Mouse (Mus musculus): ENCODE measurements around the gene I0C0044D17Rik. TPM values are rescaled to one million over a fixed set of nuclear protein-coding genes. Genes with fewer than 3 reads are reported as not detected.
A peak's percentile ranks its signal among the peaks of the same experiment; 100 is the strongest.

Gene I0C0044D17Rik
- polyA plus RNA-seq, 1 experiment from 2014 or later: not detected

DNA sequence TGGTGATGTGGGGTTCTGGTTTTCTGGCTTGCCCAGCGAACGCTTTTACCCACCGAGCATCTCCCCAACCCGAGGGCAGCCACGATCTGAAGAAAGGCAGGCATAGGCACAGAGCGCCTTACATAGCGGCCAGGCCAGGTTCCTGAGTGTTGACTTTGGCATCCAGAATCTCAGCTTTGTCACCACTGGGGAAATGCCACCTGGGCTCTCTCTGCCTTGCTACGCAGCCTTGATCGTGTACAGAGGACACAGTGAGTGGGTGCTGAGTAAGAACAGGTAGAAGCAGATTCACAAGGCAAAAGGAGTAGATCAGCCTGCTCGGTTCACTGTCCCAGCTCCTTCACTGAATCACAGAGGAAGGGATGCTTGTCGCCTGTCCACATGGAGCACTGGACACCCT lies 21.9 kb downstream of the I0C0044D17Rik start:
- Histone ChIP-seq H3K4me2 (ENCODE audit: low read depth, low read length) (no peak overlapping the region), H3K27me3 (ENCODE audit: control insufficient read depth, insufficient read depth, low read length) (no peaks in the 10 kb centered on the region), H3K36me3 (replicated peaks; ENCODE audit: control insufficient read depth, insufficient read depth, low read depth, low read length) (no peaks in the 10 kb centered on the region), H3K27ac (replicated peaks; ENCODE audit: low read depth, low read length) (no peak overlapping the region), H3K4me1 (ENCODE audit: control insufficient read depth, insufficient read depth, low read length) (peaks cover 8% of the 10 kb centered on the region; the same call in 1 of the 2 replicates), H3K9ac (replicated peaks; ENCODE audit: low read length) (no peak overlapping the region), H3K4me3 (ENCODE audit: low read depth, low read length) (no peak overlapping the region), H3K9me3 (replicated peaks; ENCODE audit: control insufficient read depth, low read length) (no peaks in the 10 kb centered on the region)
- ATAC-seq (replicated peaks; ENCODE audit: insufficient number of reproducible peaks, low FRiP score, low TSS enrichment, low read depth) (no peak), DNase-seq (ENCODE audit: low spot score) (no peak)
- 96% methylated on average over 11 of the region's 11 CpGs for whole genome bisulfite sequencing

DNA sequence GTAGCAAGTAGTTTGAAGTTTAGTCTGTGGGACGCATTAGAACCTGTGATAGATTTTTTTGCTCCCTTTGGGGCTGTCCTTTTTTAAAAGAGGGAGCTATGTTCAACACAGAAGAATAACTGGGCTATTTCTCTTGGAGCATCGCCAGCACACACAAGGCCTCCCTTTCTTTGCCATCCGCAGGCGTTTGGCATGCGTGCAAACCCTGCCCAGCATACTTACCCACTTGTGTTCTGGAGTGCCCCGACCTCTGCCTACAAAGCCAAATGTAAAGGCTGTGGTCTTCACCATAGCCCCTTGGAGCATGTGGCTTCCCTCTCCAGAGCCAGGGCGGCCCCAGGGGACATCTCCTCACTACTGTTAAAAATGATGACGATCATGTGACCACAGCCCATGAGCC lies 22.8 kb downstream of the I0C0044D17Rik start:
- no peak overlapping the region for H3K4me3 ChIP-seq (ENCODE audit: low read depth, low read length)
- no peak overlapping the region for H3K27ac ChIP-seq (replicated peaks; ENCODE audit: low read depth, low read length)
- no peaks in the 10 kb centered on the region for H3K9me3 ChIP-seq (replicated peaks; ENCODE audit: control insufficient read depth, low read length)
- no peak for DNase-seq (ENCODE audit: low spot score)
- ATAC-seq (replicated peaks; ENCODE audit: insufficient number of reproducible peaks, low FRiP score, low TSS enrichment, low read depth): no peak
- no peak overlapping the region for H3K9ac ChIP-seq (replicated peaks; ENCODE audit: low read length)
- H3K36me3 ChIP-seq (replicated peaks; ENCODE audit: control insufficient read depth, insufficient read depth, low read depth, low read length): no peaks in the 10 kb centered on the region
- peaks cover 8% of the 10 kb centered on the region; the same call in 1 of the 2 replicates for H3K4me1 ChIP-seq (ENCODE audit: control insufficient read depth, insufficient read depth, low read length)
- H3K27me3 ChIP-seq (ENCODE audit: control insufficient read depth, insufficient read depth, low read length): no peaks in the 10 kb centered on the region
- H3K4me2 ChIP-seq (ENCODE audit: low read depth, low read length): no peak overlapping the region
- WGBS: 82% methylated on average over 8 of the region's 8 CpGs

GRCm38 (mm10) chr4:98796591-98797341 lies 26.9 kb downstream of the I0C0044D17Rik start:
- Histone ChIP-seq H3K9ac (replicated peaks; ENCODE audit: low read length) (no peak overlapping the region), H3K4me2 (ENCODE audit: low read depth, low read length) (no peak overlapping the region), H3K4me3 (ENCODE audit: low read depth, low read length) (no peak overlapping the region), H3K9me3 (replicated peaks; ENCODE audit: control insufficient read depth, low read length) (no peaks in the 10 kb centered on the region), H3K36me3 (replicated peaks; ENCODE audit: control insufficient read depth, insufficient read depth, low read depth, low read length) (no peaks in the 10 kb centered on the region), H3K27ac (replicated peaks; ENCODE audit: low read depth, low read length) (no peak overlapping the region), H3K27me3 (ENCODE audit: control insufficient read depth, insufficient read depth, low read length) (no peaks in the 10 kb centered on the region), H3K4me1 (ENCODE audit: control insufficient read depth, insufficient read depth, low read length) (0 out of 2 replicates have a peak, but pooled peaks cover 4% of the 10 kb centered on the region)
- DNase-seq (ENCODE audit: low spot score) (no peak), ATAC-seq (replicated peaks; ENCODE audit: insufficient number of reproducible peaks, low FRiP score, low TSS enrichment, low read depth) (no peak)
- WGBS: 68% methylated on average over 11 of the region's 11 CpGs

GRCm38 (mm10) chr4:98795241-98795640 lies 28.4 kb downstream of the I0C0044D17Rik start:
- no peak overlapping the region for H3K27ac ChIP-seq (replicated peaks; ENCODE audit: low read depth, low read length)
- WGBS: 84% methylated on average over 2 of the region's 2 CpGs
- no peak overlapping the region for H3K9ac ChIP-seq (replicated peaks; ENCODE audit: low read length)
- H3K4me2 ChIP-seq (ENCODE audit: low read depth, low read length): no peak overlapping the region
- DNase-seq (ENCODE audit: low spot score): no peak
- no peaks in the 10 kb centered on the region for H3K27me3 ChIP-seq (ENCODE audit: control insufficient read depth, insufficient read depth, low read length)
- no peaks in the 10 kb centered on the region for H3K4me1 ChIP-seq (ENCODE audit: control insufficient read depth, insufficient read depth, low read length)
- ATAC-seq (replicated peaks; ENCODE audit: insufficient number of reproducible peaks, low FRiP score, low TSS enrichment, low read depth): no peak
- H3K36me3 ChIP-seq (replicated peaks; ENCODE audit: control insufficient read depth, insufficient read depth, low read depth, low read length): no peaks in the 10 kb centered on the region
- H3K9me3 ChIP-seq (replicated peaks; ENCODE audit: control insufficient read depth, low read length): no peaks in the 10 kb centered on the region
- no peak overlapping the region for H3K4me3 ChIP-seq (ENCODE audit: low read depth, low read length)

DNA sequence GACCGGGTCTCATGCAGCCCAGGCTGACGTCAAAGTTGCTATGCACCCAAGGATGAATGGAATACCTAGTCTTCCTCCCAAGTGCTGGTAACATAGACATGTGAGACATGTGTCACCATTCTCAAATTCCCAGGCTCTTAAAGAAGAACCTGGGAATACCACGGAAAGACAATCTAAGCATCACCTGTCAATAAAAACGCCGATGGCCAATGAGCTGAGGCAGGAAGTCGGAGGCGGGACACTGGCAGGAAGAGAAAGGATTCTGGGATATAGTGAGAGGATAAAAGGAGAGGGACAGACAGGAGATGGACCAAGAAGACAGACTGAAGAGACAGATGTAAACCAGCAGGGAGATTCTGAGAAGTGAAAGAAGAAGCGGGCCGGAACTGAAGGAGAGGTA lies 30.2 kb downstream of the I0C0044D17Rik start:
- Histone ChIP-seq H3K9ac (replicated peaks; ENCODE audit: low read length) (no peak overlapping the region), H3K36me3 (replicated peaks; ENCODE audit: control insufficient read depth, insufficient read depth, low read depth, low read length) (no peaks in the 10 kb centered on the region), H3K4me1 (ENCODE audit: control insufficient read depth, insufficient read depth, low read length) (no peaks in the 10 kb centered on the region), H3K27ac (replicated peaks; ENCODE audit: low read depth, low read length) (no peak overlapping the region), H3K9me3 (replicated peaks; ENCODE audit: control insufficient read depth, low read length) (no peaks in the 10 kb centered on the region), H3K27me3 (ENCODE audit: control insufficient read depth, insufficient read depth, low read length) (no peaks in the 10 kb centered on the region), H3K4me2 (ENCODE audit: low read depth, low read length) (no peak overlapping the region), H3K4me3 (ENCODE audit: low read depth, low read length) (no peak overlapping the region)
- no peak for DNase-seq (ENCODE audit: low spot score)
- ATAC-seq (replicated peaks; ENCODE audit: insufficient number of reproducible peaks, low FRiP score, low TSS enrichment, low read depth): no peak
- 88% methylated on average over 9 of the region's 9 CpGs for WGBS

DNA sequence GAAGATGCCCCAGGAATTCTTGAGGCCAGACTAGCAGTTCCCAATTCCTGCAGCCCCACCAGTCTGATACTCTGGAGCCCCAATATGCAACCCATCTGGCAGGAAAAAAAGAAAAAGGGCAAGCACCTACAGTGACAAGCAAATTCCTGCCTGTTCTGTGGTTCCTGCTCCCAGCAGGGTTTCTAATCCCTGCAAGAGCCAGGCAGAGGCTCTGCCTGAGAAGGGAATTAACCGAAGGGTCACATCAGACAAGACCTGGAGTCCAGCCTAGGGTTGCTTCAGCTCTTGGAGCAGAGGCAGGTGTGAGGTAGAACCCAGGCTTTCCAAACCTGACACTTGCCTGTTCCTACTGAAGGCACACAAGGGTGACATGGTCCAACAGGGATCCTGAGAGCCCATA lies 32.9 kb downstream of the I0C0044D17Rik start:
- Histone ChIP-seq H3K4me3 (ENCODE audit: low read depth, low read length) (no peak overlapping the region), H3K9ac (replicated peaks; ENCODE audit: low read length) (no peak overlapping the region), H3K4me2 (ENCODE audit: low read depth, low read length) (no peak overlapping the region), H3K27me3 (ENCODE audit: control insufficient read depth, insufficient read depth, low read length) (no peaks in the 10 kb centered on the region), H3K27ac (replicated peaks; ENCODE audit: low read depth, low read length) (no peak overlapping the region), H3K9me3 (replicated peaks; ENCODE audit: control insufficient read depth, low read length) (no peaks in the 10 kb centered on the region), H3K36me3 (replicated peaks; ENCODE audit: control insufficient read depth, insufficient read depth, low read depth, low read length) (no peaks in the 10 kb centered on the region), H3K4me1 (ENCODE audit: control insufficient read depth, insufficient read depth, low read length) (no peaks in the 10 kb centered on the region)
- WGBS: 40% methylated on average over 1 of the region's 1 CpGs
- ATAC-seq (replicated peaks; ENCODE audit: insufficient number of reproducible peaks, low FRiP score, low TSS enrichment, low read depth): no peak
- no peak for DNase-seq (ENCODE audit: low spot score)

DNA sequence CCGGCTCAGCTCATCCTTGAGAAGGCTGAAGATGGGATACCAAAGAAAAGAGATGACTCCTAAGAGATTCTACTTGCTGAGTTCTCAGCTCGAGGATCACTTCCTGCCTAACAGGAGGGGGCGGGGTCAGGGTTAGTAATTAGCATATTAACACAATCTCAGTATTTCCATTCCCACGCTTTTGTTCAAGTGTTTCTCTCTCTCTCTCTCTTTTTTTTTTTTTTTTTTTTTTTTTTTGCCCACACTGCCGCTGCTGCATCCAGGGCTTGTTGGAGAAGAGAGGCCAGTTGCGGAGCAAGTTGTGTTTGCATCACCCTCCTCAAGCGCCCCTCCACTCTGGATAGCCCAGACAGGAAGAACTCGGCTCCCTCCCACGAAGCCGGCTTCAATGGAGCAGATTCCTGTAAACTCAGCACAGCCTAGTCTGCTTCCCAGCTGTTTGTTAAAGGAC lies 33.8 kb downstream of the I0C0044D17Rik start:
- no peak overlapping the region; the same call in 1 of the 2 replicates for H3K4me3 ChIP-seq (ENCODE audit: low read depth, low read length)
- H3K4me1 ChIP-seq (ENCODE audit: control insufficient read depth, insufficient read depth, low read length): no peaks in the 10 kb centered on the region
- peak overlapping the region; percentile 3; the same call in 1 of the 2 replicates for H3K9ac ChIP-seq (replicated peaks; ENCODE audit: low read length)
- 11% methylated on average over 10 of the region's 10 CpGs for WGBS
- no peaks in the 10 kb centered on the region for H3K9me3 ChIP-seq (replicated peaks; ENCODE audit: control insufficient read depth, low read length)
- H3K27me3 ChIP-seq (ENCODE audit: control insufficient read depth, insufficient read depth, low read length): no peaks in the 10 kb centered on the region
- H3K36me3 ChIP-seq (replicated peaks; ENCODE audit: control insufficient read depth, insufficient read depth, low read depth, low read length): no peaks in the 10 kb centered on the region
- peak overlapping the region; percentile 39 for H3K4me2 ChIP-seq (ENCODE audit: low read depth, low read length)
- DNase-seq (ENCODE audit: low spot score): peak; percentile 50
- H3K27ac ChIP-seq (replicated peaks; ENCODE audit: low read depth, low read length): no peak overlapping the region
- no peak for ATAC-seq (replicated peaks; ENCODE audit: insufficient number of reproducible peaks, low FRiP score, low TSS enrichment, low read depth)

DNA sequence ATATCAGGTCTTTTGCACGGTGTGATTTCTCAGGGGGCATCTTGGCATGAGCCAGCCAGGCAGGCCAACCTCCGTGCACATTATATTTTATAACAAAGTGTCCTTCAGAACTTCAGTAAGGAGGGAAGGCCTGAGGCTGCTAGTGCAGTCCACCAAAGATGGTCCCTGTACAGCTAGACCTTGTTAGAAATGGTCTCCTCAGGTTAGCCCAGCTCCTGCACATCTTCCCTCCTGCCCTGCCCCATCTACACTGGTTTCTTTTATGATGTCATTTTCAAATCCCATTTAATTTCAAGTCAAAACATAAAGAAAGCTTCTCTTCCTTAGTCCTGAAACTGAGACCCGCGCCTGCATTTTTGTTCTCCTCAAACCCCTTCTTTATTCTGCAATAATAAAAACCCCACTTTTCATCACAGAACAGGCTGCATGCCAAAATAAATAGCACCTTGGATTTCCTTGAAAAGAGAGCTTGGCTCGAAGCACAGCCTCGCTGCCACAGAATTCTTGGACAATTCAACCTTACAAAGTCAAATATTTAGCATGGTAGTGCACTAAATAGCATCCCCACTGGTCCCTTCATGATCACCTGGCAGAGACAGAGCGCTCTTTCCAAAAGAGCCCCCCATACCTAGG lies 34.4 kb downstream of the I0C0044D17Rik start:
- no peak for DNase-seq (ENCODE audit: low spot score)
- 63% methylated on average over 7 of the region's 7 CpGs for WGBS
- H3K27me3 ChIP-seq (ENCODE audit: control insufficient read depth, insufficient read depth, low read length): no peaks in the 10 kb centered on the region
- no peaks in the 10 kb centered on the region for H3K36me3 ChIP-seq (replicated peaks; ENCODE audit: control insufficient read depth, insufficient read depth, low read depth, low read length)
- H3K4me1 ChIP-seq (ENCODE audit: control insufficient read depth, insufficient read depth, low read length): no peaks in the 10 kb centered on the region
- H3K4me3 ChIP-seq (ENCODE audit: low read depth, low read length): no peak overlapping the region; the same call in 1 of the 2 replicates
- no peak overlapping the region for H3K27ac ChIP-seq (replicated peaks; ENCODE audit: low read depth, low read length)
- peak overlapping the region; percentile 3; the same call in 1 of the 2 replicates for H3K4me2 ChIP-seq (ENCODE audit: low read depth, low read length)
- H3K9me3 ChIP-seq (replicated peaks; ENCODE audit: control insufficient read depth, low read length): no peaks in the 10 kb centered on the region
- H3K9ac ChIP-seq (replicated peaks; ENCODE audit: low read length): peak overlapping the region; percentile 3; the same call in 1 of the 2 replicates
- no peak for ATAC-seq (replicated peaks; ENCODE audit: insufficient number of reproducible peaks, low FRiP score, low TSS enrichment, low read depth)

Data from embryonic facial prominence, embryonic 11.5 days (tissue).